Mouse (Mus musculus): ENCODE measurements around the gene Arl8a. TPM values are rescaled to one million over a fixed set of nuclear protein-coding genes. Genes with fewer than 3 reads are reported as not detected.
A peak's percentile ranks its signal among the peaks of the same experiment; 100 is the strongest.
"Not testable (repeated sequence)": the region's sequence is repeated elsewhere in the genome, so short reads cannot be mapped to it uniquely, and the experiment has no call there.

Arl8a gene
- polyA plus RNA-seq (2012) = 2.0 and 2.1 TPM in 2 replicates

GRCm38 (mm10) chr1:135146077-135146945 is at the start of gene Arl8a:
Gene Arl8a (plus strand): TSS chr1:135146824.
- no peak for TF ChIP-seq GATA1 (IDR thresholded peaks at IDR 0.05; ENCODE audit: low read length)
- no peak for TF ChIP-seq TAL1 (IDR thresholded peaks at IDR 0.05; ENCODE audit: low read length)
- Histone ChIP-seq H3K4me1 (ENCODE audit: control insufficient read depth) (peaks cover 27% of the 10 kb centered on the region), H3K9me3 (ENCODE audit: control insufficient read depth, low read length) (no peaks in the 10 kb centered on the region), H3K4me3 (replicated peaks) (peak within 1 kb of the TSS; percentile 88), H3K36me3 (ENCODE audit: control insufficient read depth) (peaks cover 16% of the 10 kb centered on the region), H3K27me3 (ENCODE audit: control insufficient read depth) (peaks cover 7% of the 10 kb centered on the region)

- Histone ChIP-seq H3K36me3 (ENCODE audit: control insufficient read depth) (no peaks in the 10 kb centered on the region), H3K27me3 (ENCODE audit: control insufficient read depth) (peaks cover 9% of the 10 kb centered on the region), H3K4me1 (ENCODE audit: control insufficient read depth) (no peaks in the 10 kb centered on the region), H3K9me3 (ENCODE audit: control insufficient read depth, low read length) (no peaks in the 10 kb centered on the region), H3K4me3 (replicated peaks) (no peak overlapping the region)
- TF ChIP-seq GATA1 (IDR thresholded peaks at IDR 0.05; ENCODE audit: low read length) (no peak), TAL1 (IDR thresholded peaks at IDR 0.05; ENCODE audit: low read length) (no peak)
These were observed 49.2 kb upstream of the Arl8a start for GRCm38 (mm10) chr1:135097441-135097840.

GRCm38 (mm10) chr1:135098441-135098840 is 48.2 kb upstream of the Arl8a start:
- no peaks in the 10 kb centered on the region for H3K4me1 ChIP-seq (ENCODE audit: control insufficient read depth)
- H3K9me3 ChIP-seq (ENCODE audit: control insufficient read depth, low read length) = no peaks in the 10 kb centered on the region
- H3K4me3 ChIP-seq (replicated peaks) = no peak overlapping the region
- H3K27me3 ChIP-seq (ENCODE audit: control insufficient read depth) = peaks cover 15% of the 10 kb centered on the region
- no peaks in the 10 kb centered on the region for H3K36me3 ChIP-seq (ENCODE audit: control insufficient read depth)
- TF ChIP-seq TAL1 (IDR thresholded peaks at IDR 0.05; ENCODE audit: low read length) (no peak), GATA1 (IDR thresholded peaks at IDR 0.05; ENCODE audit: low read length) (no peak)

- no peaks in the 10 kb centered on the region for H3K36me3 ChIP-seq (ENCODE audit: control insufficient read depth)
- peaks cover 34% of the 10 kb centered on the region for H3K27me3 ChIP-seq (ENCODE audit: control insufficient read depth)
- no peak overlapping the region for H3K4me3 ChIP-seq (replicated peaks)
- no peaks in the 10 kb centered on the region for H3K9me3 ChIP-seq (ENCODE audit: control insufficient read depth, low read length)
- TF ChIP-seq TAL1 (IDR thresholded peaks at IDR 0.05; ENCODE audit: low read length) = no peak
- no peak for TF ChIP-seq GATA1 (IDR thresholded peaks at IDR 0.05; ENCODE audit: low read length)
- H3K4me1 ChIP-seq (ENCODE audit: control insufficient read depth) = peaks cover 2% of the 10 kb centered on the region
These were observed 46.2 kb upstream of the Arl8a start for GRCm38 (mm10) chr1:135100400-135100799.

- peaks cover 47% of the 10 kb centered on the region for H3K27me3 ChIP-seq (ENCODE audit: control insufficient read depth)
- TF ChIP-seq TAL1 (IDR thresholded peaks at IDR 0.05; ENCODE audit: low read length) = no peak
- no peak for TF ChIP-seq GATA1 (IDR thresholded peaks at IDR 0.05; ENCODE audit: low read length)
- peaks cover 2% of the 10 kb centered on the region for H3K4me1 ChIP-seq (ENCODE audit: control insufficient read depth)
- H3K4me3 ChIP-seq (replicated peaks) = no peak within 1 kb of the TSS
- H3K9me3 ChIP-seq (ENCODE audit: control insufficient read depth, low read length) = no peaks in the 10 kb centered on the region
- no peaks in the 10 kb centered on the region for H3K36me3 ChIP-seq (ENCODE audit: control insufficient read depth)
These were observed 41.5 kb upstream of the Arl8a start, which contains the start of gene Lgr6 for GRCm38 (mm10) chr1:135105124-135105523. Gene Lgr6 (minus strand): TSS chr1:135105276.

GRCm38 (mm10) chr1:135105951-135106350 is 40.7 kb upstream of the Arl8a start:
- H3K27me3 ChIP-seq (ENCODE audit: control insufficient read depth) = peaks cover 43% of the 10 kb centered on the region
- H3K4me1 ChIP-seq (ENCODE audit: control insufficient read depth) = peaks cover 2% of the 10 kb centered on the region
- TF ChIP-seq GATA1 (IDR thresholded peaks at IDR 0.05; ENCODE audit: low read length) (no peak), TAL1 (IDR thresholded peaks at IDR 0.05; ENCODE audit: low read length) (no peak)
- H3K9me3 ChIP-seq (ENCODE audit: control insufficient read depth, low read length) = no peaks in the 10 kb centered on the region
- no peak overlapping the region for H3K4me3 ChIP-seq (replicated peaks)
- H3K36me3 ChIP-seq (ENCODE audit: control insufficient read depth) = no peaks in the 10 kb centered on the region

GRCm38 (mm10) chr1:135108611-135109010 is 38.0 kb upstream of the Arl8a start:
- no peaks in the 10 kb centered on the region for H3K36me3 ChIP-seq (ENCODE audit: control insufficient read depth)
- TF ChIP-seq GATA1 (IDR thresholded peaks at IDR 0.05; ENCODE audit: low read length) (no peak), TAL1 (IDR thresholded peaks at IDR 0.05; ENCODE audit: low read length) (no peak)
- H3K9me3 ChIP-seq (ENCODE audit: control insufficient read depth, low read length) = no peaks in the 10 kb centered on the region
- no peak overlapping the region for H3K4me3 ChIP-seq (replicated peaks)
- peaks cover 31% of the 10 kb centered on the region for H3K27me3 ChIP-seq (ENCODE audit: control insufficient read depth)
- peaks cover 8% of the 10 kb centered on the region for H3K4me1 ChIP-seq (ENCODE audit: control insufficient read depth)

- Histone ChIP-seq H3K9me3 (ENCODE audit: control insufficient read depth, low read length) (no peaks in the 10 kb centered on the region), H3K27me3 (ENCODE audit: control insufficient read depth) (peaks cover 16% of the 10 kb centered on the region), H3K36me3 (ENCODE audit: control insufficient read depth) (peaks cover 4% of the 10 kb centered on the region), H3K4me3 (replicated peaks) (no peak overlapping the region), H3K4me1 (ENCODE audit: control insufficient read depth) (peaks cover 6% of the 10 kb centered on the region; the same call in 1 of the 2 replicates)
- no peak for TF ChIP-seq TAL1 (IDR thresholded peaks at IDR 0.05; ENCODE audit: low read length)
- TF ChIP-seq GATA1 (IDR thresholded peaks at IDR 0.05; ENCODE audit: low read length) = no peak
These were observed 36.5 kb upstream of the Arl8a start for GRCm38 (mm10) chr1:135110075-135110474.

- not testable (repeated sequence) for H3K9me3 ChIP-seq (ENCODE audit: control insufficient read depth, low read length); H3K36me3 ChIP-seq (ENCODE audit: control insufficient read depth); H3K27me3 ChIP-seq (ENCODE audit: control insufficient read depth); H3K4me1 ChIP-seq (ENCODE audit: control insufficient read depth); H3K4me3 ChIP-seq (replicated peaks)
These were observed 35.4 kb upstream of the Arl8a start for GRCm38 (mm10) chr1:135111271-135111670.
